Mouse (Mus musculus) kidney, embryonic 15.5 days (tissue): ENCODE data around the gene Olfr1025-ps1. TPM values are rescaled to one million over a fixed set of nuclear protein-coding genes. Genes with fewer than 3 reads are reported as not detected.

ENCODE experiments used
- ATAC-seq: fragments of 200-750 bp; cut with Nextera tagmentation; replicated peaks from 2 replicates; pipeline ENCODE4 v1.8.0; 2017; ENCODE audit warnings: moderate TSS enrichment; ENCODE audit not compliant: low FRiP score
- H3K27ac ChIP-seq: fragments of 300-500 bp; sonication (generic); 2 replicates; pipeline ENCODE4 v1.5.1; 2015; ENCODE audit warnings: mild to moderate bottlenecking, inconsistent platforms
- H3K27me3 ChIP-seq: fragments of 300-500 bp; sonication (generic); 2 replicates; pipeline ENCODE4 v1.6.1; 2015; ENCODE audit warnings: inconsistent platforms
- H3K36me3 ChIP-seq: fragments of 300-500 bp; sonication (generic); 2 replicates; pipeline ENCODE4 v1.6.1; 2015; ENCODE audit warnings: inconsistent platforms
- H3K4me1 ChIP-seq: fragments of 300-500 bp; sonication (generic); 2 replicates; pipeline ENCODE4 v1.6.1; 2015; ENCODE audit warnings: inconsistent platforms
- H3K4me2 ChIP-seq: fragments of 300-500 bp; sonication (generic); 2 replicates; pipeline ENCODE4 v1.6.1; 2015; ENCODE audit warnings: moderate library complexity, mild to moderate bottlenecking, inconsistent platforms
- H3K4me3 ChIP-seq: fragments of 300-500 bp; sonication (generic); replicated peaks from 2 replicates; pipeline ENCODE4 v1.5.1; 2015; ENCODE audit warnings: mild to moderate bottlenecking, inconsistent platforms
- H3K9ac ChIP-seq: fragments of 300-500 bp; sonication (generic); 2 replicates; pipeline ENCODE4 v1.6.1; 2015; ENCODE audit warnings: mild to moderate bottlenecking, inconsistent platforms
- H3K9me3 ChIP-seq: fragments of 300-500 bp; sonication (generic); replicated peaks from 2 replicates; pipeline ENCODE4 v1.6.1; 2016; ENCODE audit warnings: inconsistent platforms
- whole genome bisulfite sequencing: fragments of 180-500 bp; shearing (Covaris S2); methylation state at CpG from one replicate; pipeline ENCODE4 v1.1.7; 2015; ENCODE audit warnings: mixed read lengths; 5-methylcytosine and 5-hydroxymethylcytosine counted together
- polyA plus RNA-seq: library from polyadenylated mRNA; unstranded; fragments of >200 nt; fragmentation: Nextera tagmentation; extraction: Ambion mirVana; gene quantifications from 2 replicates; pipeline ENCODE4 v1.2.1, GENCODE M21; 2015

The Olfr1025-ps1 gene
- not detected in 2 replicates for polyA plus RNA-seq

GRCm38 (mm10) chr2:85914893-85915292 lies at the start of gene Olfr1025-ps1:
Olfr1025-ps1 (plus strand) TSS chr2:85915193.
- Histone ChIP-seq H3K27ac (no peak within 1 kb of the TSS), H3K4me3 (no peak within 1 kb of the TSS), H3K36me3 (no peaks in the 10 kb centered on the region), H3K4me2 (no peak within 1 kb of the TSS), H3K27me3 (no peaks in the 10 kb centered on the region), H3K4me1 (no peaks in the 10 kb centered on the region), H3K9me3 (no peaks in the 10 kb centered on the region), H3K9ac (no peak within 1 kb of the TSS)
- ATAC-seq: no peak
- 52% methylated on average over 1 of the region's 1 CpGs for WGBS

GRCm38 (mm10) chr2:85868294-85868693 lies 46.7 kb upstream of the Olfr1025-ps1 start, which contains the start of gene Olfr1022:
Olfr1022 (plus strand) TSS chr2:85868594.
- Histone ChIP-seq H3K9me3 (no peaks in the 10 kb centered on the region), H3K27ac (no peak within 1 kb of the TSS), H3K9ac (no peak within 1 kb of the TSS), H3K4me3 (no peak within 1 kb of the TSS), H3K4me1 (no peaks in the 10 kb centered on the region), H3K27me3 (no peaks in the 10 kb centered on the region), H3K36me3 (no peaks in the 10 kb centered on the region), H3K4me2 (no peak within 1 kb of the TSS)
- no peak for ATAC-seq
- WGBS: 63% methylated on average over 2 of the region's 2 CpGs

- Histone ChIP-seq H3K36me3 (no peaks in the 10 kb centered on the region), H3K27ac (no peak within 1 kb of the TSS), H3K4me2 (no peak within 1 kb of the TSS), H3K4me1 (no peaks in the 10 kb centered on the region), H3K9ac (no peak within 1 kb of the TSS), H3K27me3 (no peaks in the 10 kb centered on the region), H3K9me3 (no peaks in the 10 kb centered on the region), H3K4me3 (no peak within 1 kb of the TSS)
- ATAC-seq: no peak
- WGBS: 84% methylated on average over 2 of the region's 2 CpGs
Observed at GRCm38 (mm10) chr2:85885340-85885739, 29.7 kb upstream of the Olfr1025-ps1 start, which contains the start of gene Olfr1023. Olfr1023 (plus strand) TSS chr2:85885640.

GRCm38 (mm10) chr2:85904952-85905351 lies 10.0 kb upstream of the Olfr1025-ps1 start, which contains the start of gene Olfr1024:
Olfr1024 (minus strand) TSS chr2:85905052.
- Histone ChIP-seq H3K4me1 (no peaks in the 10 kb centered on the region), H3K27ac (no peak within 1 kb of the TSS), H3K4me3 (no peak within 1 kb of the TSS), H3K36me3 (no peaks in the 10 kb centered on the region), H3K4me2 (no peak within 1 kb of the TSS), H3K27me3 (no peaks in the 10 kb centered on the region), H3K9me3 (no peaks in the 10 kb centered on the region), H3K9ac (no peak within 1 kb of the TSS)
- no peak for ATAC-seq
- 88% methylated on average over 3 of the region's 3 CpGs for WGBS

GRCm38 (mm10) chr2:85913197-85913596 lies 1.8 kb upstream of the Olfr1025-ps1 start:
- ATAC-seq: no peak
- H3K36me3 ChIP-seq: no peaks in the 10 kb centered on the region
- H3K9ac ChIP-seq: no peak overlapping the region
- H3K4me2 ChIP-seq: no peak overlapping the region
- H3K4me3 ChIP-seq: no peak overlapping the region
- H3K27me3 ChIP-seq: no peaks in the 10 kb centered on the region
- no peaks in the 10 kb centered on the region for H3K4me1 ChIP-seq
- no peaks in the 10 kb centered on the region for H3K9me3 ChIP-seq
- no peak overlapping the region for H3K27ac ChIP-seq

GRCm38 (mm10) chr2:85921258-85921657 lies 6.3 kb downstream of the Olfr1025-ps1 start, which contains the start of gene Olfr1026:
Olfr1026 (plus strand) TSS chr2:85921558.
- H3K27ac ChIP-seq: no peak within 1 kb of the TSS
- no peaks in the 10 kb centered on the region for H3K4me1 ChIP-seq
- H3K9ac ChIP-seq: no peak within 1 kb of the TSS
- H3K27me3 ChIP-seq: no peaks in the 10 kb centered on the region
- no peaks in the 10 kb centered on the region for H3K9me3 ChIP-seq
- WGBS: 95% methylated on average over 3 of the region's 3 CpGs
- H3K4me2 ChIP-seq: no peak within 1 kb of the TSS
- ATAC-seq: no peak
- H3K4me3 ChIP-seq: no peak within 1 kb of the TSS
- H3K36me3 ChIP-seq: no peaks in the 10 kb centered on the region

GRCm38 (mm10) chr2:85950137-85950536 lies 35.1 kb downstream of the Olfr1025-ps1 start, which contains the start of gene Olfr1028:
Olfr1028 (plus strand) TSS chr2:85950437.
- Histone ChIP-seq H3K9me3 (no peaks in the 10 kb centered on the region), H3K9ac (no peak within 1 kb of the TSS), H3K27me3 (no peaks in the 10 kb centered on the region), H3K4me1 (no peaks in the 10 kb centered on the region), H3K4me2 (no peak within 1 kb of the TSS), H3K27ac (no peak within 1 kb of the TSS), H3K36me3 (no peaks in the 10 kb centered on the region), H3K4me3 (no peak within 1 kb of the TSS)
- no peak for ATAC-seq
- 85% methylated on average over 1 of the region's 1 CpGs for WGBS

Other genes with a start within 250 kb of the Olfr1025-ps1 start
- gene Olfr1006, start 236.4 kb upstream of the Olfr1025-ps1 start, polyA plus RNA-seq: not detected in 2 replicates
- not detected in 2 replicates for gene Olfr1008, start 225.8 kb upstream of the Olfr1025-ps1 start, polyA plus RNA-seq
- gene Olfr1009, start 199.8 kb upstream of the Olfr1025-ps1 start, polyA plus RNA-seq: not detected in 2 replicates
- not detected in 2 replicates for gene Olfr1012, start 152.4 kb upstream of the Olfr1025-ps1 start, polyA plus RNA-seq
- gene Olfr1013, start 148.1 kb upstream of the Olfr1025-ps1 start, polyA plus RNA-seq: not detected in 2 replicates
- gene Olfr1014, start 142.5 kb upstream of the Olfr1025-ps1 start, polyA plus RNA-seq: not detected in 2 replicates
- gene Olfr1015, start 133.2 kb upstream of the Olfr1025-ps1 start, polyA plus RNA-seq: not detected in 2 replicates
- gene Olfr1016, start 112.6 kb upstream of the Olfr1025-ps1 start, polyA plus RNA-seq: not detected in 2 replicates
- gene Olfr1018, start 96.7 kb upstream of the Olfr1025-ps1 start, polyA plus RNA-seq: not detected in 2 replicates
- gene Olfr1019, start 69.7 kb upstream of the Olfr1025-ps1 start, polyA plus RNA-seq: not detected in 2 replicates
- gene Olfr1020, start 68.2 kb upstream of the Olfr1025-ps1 start, polyA plus RNA-seq: not detected in 2 replicates
- not detected in 2 replicates for gene Olfr1022, start 46.6 kb upstream of the Olfr1025-ps1 start, polyA plus RNA-seq
- not detected in 2 replicates for gene Olfr1023, start 29.6 kb upstream of the Olfr1025-ps1 start, polyA plus RNA-seq
- not detected in 2 replicates for gene Olfr1024, start 10.1 kb upstream of the Olfr1025-ps1 start, polyA plus RNA-seq
- not detected in 2 replicates for gene Olfr1026, start 6.4 kb downstream of the Olfr1025-ps1 start, polyA plus RNA-seq
- gene Olfr1028, start 35.2 kb downstream of the Olfr1025-ps1 start, polyA plus RNA-seq: not detected in 2 replicates
- gene Olfr1029, start 58.7 kb downstream of the Olfr1025-ps1 start, polyA plus RNA-seq: not detected in 2 replicates
- not detected in 2 replicates for gene Olfr1030, start 64.1 kb downstream of the Olfr1025-ps1 start, polyA plus RNA-seq
- gene Olfr1031, start 75.1 kb downstream of the Olfr1025-ps1 start, polyA plus RNA-seq: not detected in 2 replicates
- not detected in 2 replicates for gene Olfr1032, start 90.3 kb downstream of the Olfr1025-ps1 start, polyA plus RNA-seq
- gene Olfr1033, start 105.4 kb downstream of the Olfr1025-ps1 start, polyA plus RNA-seq: 4.0 and 4.9 TPM in 2 replicates
- 0.04 and 0.10 TPM in 2 replicates for gene Olfr1034, start 130.7 kb downstream of the Olfr1025-ps1 start, polyA plus RNA-seq
- not detected in 2 replicates for gene Olfr1036, start 158.8 kb downstream of the Olfr1025-ps1 start, polyA plus RNA-seq
- gene Olfr1037, start 172.2 kb downstream of the Olfr1025-ps1 start, polyA plus RNA-seq: not detected in 2 replicates
- gene Olfr1039, start 220.7 kb downstream of the Olfr1025-ps1 start, polyA plus RNA-seq: not detected in 2 replicates
- gene Olfr1040, start 231.5 kb downstream of the Olfr1025-ps1 start, polyA plus RNA-seq: not detected in 2 replicates
- not detected in 2 replicates for gene Olfr1042, start 246.6 kb downstream of the Olfr1025-ps1 start, polyA plus RNA-seq